Mouse (Mus musculus) forelimb bud, embryonic 11.5 days (tissue): ENCODE data around the gene Ptpn3.

ENCODE experiments used
- DNase-seq: peaks from one replicate; pipeline ENCODE4 v3.0.0-alpha.2; 2012; ENCODE audit warnings: low read depth, low spot score

Ptpn3 gene

GRCm38 (mm10) chr4:57168277-57168676 lies 133.4 kb downstream of the Ptpn3 start:
- no peak for DNase-seq

- DNase-seq: peak; percentile 48
Observed at GRCm38 (mm10) chr4:57166922-57167870, 134.4 kb downstream of the Ptpn3 start.

GRCm38 (mm10) chr4:57165654-57166053 lies 136.0 kb downstream of the Ptpn3 start:
- DNase-seq: no peak

GRCm38 (mm10) chr4:57164578-57165210 lies 136.9 kb downstream of the Ptpn3 start:
- no peak for DNase-seq

GRCm38 (mm10) chr4:57162789-57163722 lies 138.6 kb downstream of the Ptpn3 start:
- no peak for DNase-seq

GRCm38 (mm10) chr4:57160571-57160970 lies 141.1 kb downstream of the Ptpn3 start:
- no peak for DNase-seq

- DNase-seq: no peak
Observed at GRCm38 (mm10) chr4:57156549-57157169, 145.0 kb downstream of the Ptpn3 start.

- DNase-seq: no peak
Observed at GRCm38 (mm10) chr4:57153838-57154237, 147.8 kb downstream of the Ptpn3 start.

- peak; percentile 55 for DNase-seq
Observed at GRCm38 (mm10) chr4:57153068-57153835, 148.4 kb downstream of the Ptpn3 start.

- no peak for DNase-seq
Observed at GRCm38 (mm10) chr4:57148182-57148581, 153.5 kb downstream of the Ptpn3 start.

GRCm38 (mm10) chr4:57143026-57143937 lies 158.4 kb downstream of the Ptpn3 start, which contains the start of gene Epb41l4b:
Gene Epb41l4b (minus strand): TSS chr4:57143437.
- peak; percentile 73 for DNase-seq

- no peak for DNase-seq
Observed at GRCm38 (mm10) chr4:57142374-57143025, 159.1 kb downstream of the Ptpn3 start.

GRCm38 (mm10) chr4:57141908-57142361 lies 159.7 kb downstream of the Ptpn3 start:
- DNase-seq: no peak

- peak; percentile 32 for DNase-seq
Observed at GRCm38 (mm10) chr4:57140992-57141717, 160.5 kb downstream of the Ptpn3 start.
